Mouse (Mus musculus): ENCODE data around the gene Lcn9. TPM values are rescaled to one million over a fixed set of nuclear protein-coding genes. Genes with fewer than 3 reads are reported as not detected.

Gene Lcn9
- polyA plus RNA-seq, 1 experiment from 2014 or later = not detected

- no peaks in the 10 kb centered on the region for H3K9me3 ChIP-seq (ENCODE audit: control insufficient read depth, low read length)
- H3K36me3 ChIP-seq (replicated peaks; ENCODE audit: control insufficient read depth, insufficient read depth) = no peaks in the 10 kb centered on the region
- 71% methylated on average over 4 of the region's 4 CpGs for WGBS
- no peak overlapping the region for H3K9ac ChIP-seq
- ATAC-seq (ENCODE audit: low FRiP score) = no peak
- H3K4me3 ChIP-seq (replicated peaks; ENCODE audit: low read length) = no peak overlapping the region
- DNase-seq (ENCODE audit: low spot score) = no peak
- no peaks in the 10 kb centered on the region for H3K4me1 ChIP-seq (replicated peaks; ENCODE audit: control insufficient read depth, insufficient read depth, low read length)
- no peak overlapping the region for H3K4me2 ChIP-seq (replicated peaks)
- H3K27ac ChIP-seq = no peak overlapping the region
- no peaks in the 10 kb centered on the region for H3K27me3 ChIP-seq (ENCODE audit: control insufficient read depth, insufficient read depth, low read length)
Measured at GRCm38 (mm10) chr2:25842161-25842560, 19.2 kb downstream of the Lcn9 start.

- Histone ChIP-seq H3K36me3 (replicated peaks; ENCODE audit: control insufficient read depth, insufficient read depth) (no peaks in the 10 kb centered on the region), H3K4me1 (replicated peaks; ENCODE audit: control insufficient read depth, insufficient read depth, low read length) (no peaks in the 10 kb centered on the region), H3K9ac (no peak overlapping the region), H3K9me3 (ENCODE audit: control insufficient read depth, low read length) (no peaks in the 10 kb centered on the region), H3K27ac (no peak overlapping the region), H3K4me3 (replicated peaks; ENCODE audit: low read length) (no peak overlapping the region), H3K27me3 (ENCODE audit: control insufficient read depth, insufficient read depth, low read length) (no peaks in the 10 kb centered on the region), H3K4me2 (replicated peaks) (no peak overlapping the region)
- no peak for DNase-seq (ENCODE audit: low spot score)
- 60% methylated on average over 1 of the region's 1 CpGs for WGBS
- ATAC-seq (ENCODE audit: low FRiP score) = no peak
Measured at GRCm38 (mm10) chr2:25842758-25843157, 19.8 kb downstream of the Lcn9 start.

- H3K27ac ChIP-seq = no peak overlapping the region
- no peak overlapping the region for H3K4me2 ChIP-seq (replicated peaks)
- H3K9ac ChIP-seq = no peak overlapping the region
- DNase-seq (ENCODE audit: low spot score) (no peak), ATAC-seq (ENCODE audit: low FRiP score) (no peak)
- no peaks in the 10 kb centered on the region for H3K36me3 ChIP-seq (replicated peaks; ENCODE audit: control insufficient read depth, insufficient read depth)
- no peaks in the 10 kb centered on the region for H3K27me3 ChIP-seq (ENCODE audit: control insufficient read depth, insufficient read depth, low read length)
- no peaks in the 10 kb centered on the region for H3K4me1 ChIP-seq (replicated peaks; ENCODE audit: control insufficient read depth, insufficient read depth, low read length)
- no peaks in the 10 kb centered on the region for H3K9me3 ChIP-seq (ENCODE audit: control insufficient read depth, low read length)
- 92% methylated on average over 3 of the region's 3 CpGs for WGBS
- no peak overlapping the region for H3K4me3 ChIP-seq (replicated peaks; ENCODE audit: low read length)
Measured at GRCm38 (mm10) chr2:25844097-25844496, 21.1 kb downstream of the Lcn9 start.

- DNase-seq (ENCODE audit: low spot score) (no peak), ATAC-seq (ENCODE audit: low FRiP score) (no peak)
- 82% methylated on average over 8 of the region's 8 CpGs for WGBS
- no peak overlapping the region for H3K27ac ChIP-seq
- no peak overlapping the region for H3K4me3 ChIP-seq (replicated peaks; ENCODE audit: low read length)
- H3K27me3 ChIP-seq (ENCODE audit: control insufficient read depth, insufficient read depth, low read length) = no peaks in the 10 kb centered on the region
- H3K4me1 ChIP-seq (replicated peaks; ENCODE audit: control insufficient read depth, insufficient read depth, low read length) = no peaks in the 10 kb centered on the region
- no peaks in the 10 kb centered on the region for H3K9me3 ChIP-seq (ENCODE audit: control insufficient read depth, low read length)
- no peak overlapping the region for H3K9ac ChIP-seq
- no peaks in the 10 kb centered on the region for H3K36me3 ChIP-seq (replicated peaks; ENCODE audit: control insufficient read depth, insufficient read depth)
- no peak overlapping the region for H3K4me2 ChIP-seq (replicated peaks)
Measured at GRCm38 (mm10) chr2:25846516-25846915, 23.6 kb downstream of the Lcn9 start.

GRCm38 (mm10) chr2:25847226-25847625 lies 24.3 kb downstream of the Lcn9 start, which contains the start of gene Sohlh1:
TSS of gene Sohlh1 (minus strand) at chr2:25847248.
- Histone ChIP-seq H3K27ac (no peak within 1 kb of the TSS), H3K4me1 (replicated peaks; ENCODE audit: control insufficient read depth, insufficient read depth, low read length) (no peaks in the 10 kb centered on the region), H3K27me3 (ENCODE audit: control insufficient read depth, insufficient read depth, low read length) (no peaks in the 10 kb centered on the region), H3K9ac (no peak within 1 kb of the TSS), H3K4me2 (replicated peaks) (no peak within 1 kb of the TSS), H3K36me3 (replicated peaks; ENCODE audit: control insufficient read depth, insufficient read depth) (no peaks in the 10 kb centered on the region), H3K4me3 (replicated peaks; ENCODE audit: low read length) (no peak within 1 kb of the TSS), H3K9me3 (ENCODE audit: control insufficient read depth, low read length) (no peaks in the 10 kb centered on the region)
- DNase-seq (ENCODE audit: low spot score) = no peak
- no peak for ATAC-seq (ENCODE audit: low FRiP score)
- WGBS = 87% methylated on average over 16 of the region's 16 CpGs

GRCm38 (mm10) chr2:25850330-25850729 lies 27.4 kb downstream of the Lcn9 start:
- no peak overlapping the region for H3K27ac ChIP-seq
- no peaks in the 10 kb centered on the region for H3K4me1 ChIP-seq (replicated peaks; ENCODE audit: control insufficient read depth, insufficient read depth, low read length)
- H3K27me3 ChIP-seq (ENCODE audit: control insufficient read depth, insufficient read depth, low read length) = no peaks in the 10 kb centered on the region
- H3K4me2 ChIP-seq (replicated peaks) = no peak overlapping the region
- no peaks in the 10 kb centered on the region for H3K9me3 ChIP-seq (ENCODE audit: control insufficient read depth, low read length)
- no peak overlapping the region for H3K4me3 ChIP-seq (replicated peaks; ENCODE audit: low read length)
- H3K36me3 ChIP-seq (replicated peaks; ENCODE audit: control insufficient read depth, insufficient read depth) = no peaks in the 10 kb centered on the region
- 13% methylated on average over 4 of the region's 4 CpGs for WGBS
- no peak for DNase-seq (ENCODE audit: low spot score)
- H3K9ac ChIP-seq = no peak overlapping the region
- no peak for ATAC-seq (ENCODE audit: low FRiP score)

- Histone ChIP-seq H3K36me3 (replicated peaks; ENCODE audit: control insufficient read depth, insufficient read depth) (no peaks in the 10 kb centered on the region), H3K27me3 (ENCODE audit: control insufficient read depth, insufficient read depth, low read length) (no peaks in the 10 kb centered on the region), H3K4me1 (replicated peaks; ENCODE audit: control insufficient read depth, insufficient read depth, low read length) (no peaks in the 10 kb centered on the region), H3K9me3 (ENCODE audit: control insufficient read depth, low read length) (no peaks in the 10 kb centered on the region), H3K4me2 (replicated peaks) (no peak overlapping the region), H3K27ac (no peak overlapping the region), H3K9ac (no peak overlapping the region), H3K4me3 (replicated peaks; ENCODE audit: low read length) (no peak overlapping the region)
- DNase-seq (ENCODE audit: low spot score) (peak; percentile 26), ATAC-seq (ENCODE audit: low FRiP score) (no peak)
- WGBS = 61% methylated on average over 3 of the region's 3 CpGs
Measured at GRCm38 (mm10) chr2:25852626-25853025, 29.7 kb downstream of the Lcn9 start.

GRCm38 (mm10) chr2:25853998-25854397 lies 31.0 kb downstream of the Lcn9 start:
- WGBS = 74% methylated on average over 5 of the region's 5 CpGs
- Histone ChIP-seq H3K36me3 (replicated peaks; ENCODE audit: control insufficient read depth, insufficient read depth) (no peaks in the 10 kb centered on the region), H3K4me2 (replicated peaks) (no peak overlapping the region), H3K9ac (no peak overlapping the region), H3K4me1 (replicated peaks; ENCODE audit: control insufficient read depth, insufficient read depth, low read length) (no peaks in the 10 kb centered on the region), H3K4me3 (replicated peaks; ENCODE audit: low read length) (no peak overlapping the region), H3K27me3 (ENCODE audit: control insufficient read depth, insufficient read depth, low read length) (no peaks in the 10 kb centered on the region), H3K9me3 (ENCODE audit: control insufficient read depth, low read length) (no peaks in the 10 kb centered on the region), H3K27ac (no peak overlapping the region)
- ATAC-seq (ENCODE audit: low FRiP score) = no peak
- DNase-seq (ENCODE audit: low spot score) = no peak

GRCm38 (mm10) chr2:25859891-25860290 lies 36.9 kb downstream of the Lcn9 start:
- no peaks in the 10 kb centered on the region for H3K36me3 ChIP-seq (replicated peaks; ENCODE audit: control insufficient read depth, insufficient read depth)
- H3K27ac ChIP-seq = no peak overlapping the region
- no peak for ATAC-seq (ENCODE audit: low FRiP score)
- H3K4me2 ChIP-seq (replicated peaks) = no peak overlapping the region
- H3K9ac ChIP-seq = no peak overlapping the region
- no peaks in the 10 kb centered on the region for H3K9me3 ChIP-seq (ENCODE audit: control insufficient read depth, low read length)
- no peak overlapping the region for H3K4me3 ChIP-seq (replicated peaks; ENCODE audit: low read length)
- H3K4me1 ChIP-seq (replicated peaks; ENCODE audit: control insufficient read depth, insufficient read depth, low read length) = peaks cover 6% of the 10 kb centered on the region
- WGBS = 93% methylated on average over 3 of the region's 3 CpGs
- DNase-seq (ENCODE audit: low spot score) = no peak
- peaks cover 5% of the 10 kb centered on the region; the same call in 1 of the 2 replicates for H3K27me3 ChIP-seq (ENCODE audit: control insufficient read depth, insufficient read depth, low read length)

- DNase-seq (ENCODE audit: low spot score) = no peak
- H3K27ac ChIP-seq = no peak overlapping the region
- H3K9me3 ChIP-seq (ENCODE audit: control insufficient read depth, low read length) = no peaks in the 10 kb centered on the region
- H3K4me3 ChIP-seq (replicated peaks; ENCODE audit: low read length) = no peak overlapping the region
- no peaks in the 10 kb centered on the region for H3K36me3 ChIP-seq (replicated peaks; ENCODE audit: control insufficient read depth, insufficient read depth)
- WGBS = 72% methylated on average over 2 of the region's 2 CpGs
- peaks cover 6% of the 10 kb centered on the region for H3K4me1 ChIP-seq (replicated peaks; ENCODE audit: control insufficient read depth, insufficient read depth, low read length)
- no peak overlapping the region for H3K4me2 ChIP-seq (replicated peaks)
- peaks cover 5% of the 10 kb centered on the region; the same call in 1 of the 2 replicates for H3K27me3 ChIP-seq (ENCODE audit: control insufficient read depth, insufficient read depth, low read length)
- no peak overlapping the region for H3K9ac ChIP-seq
- ATAC-seq (ENCODE audit: low FRiP score) = no peak
Measured at GRCm38 (mm10) chr2:25862038-25862437, 39.1 kb downstream of the Lcn9 start.

All from hindbrain, embryonic 14.5 days (tissue).